Mouse (Mus musculus) liver, adult (tissue): ENCODE measurements at regions not wholly inside any gene's neighbourhood (a gene's known extent, or its start where the extent isn't known, plus 50 kb on each side); places are given as distances from the start of the nearest gene placed in this dataset.

Experiments
- GATA4 ChIP-seq: IDR thresholded peaks from 2 replicates; pipeline ENCODE4 v1.6.1; 2014; ENCODE audit warnings: mild to moderate bottlenecking, low read length; ENCODE audit not compliant: insufficient replicate concordance

DNA sequence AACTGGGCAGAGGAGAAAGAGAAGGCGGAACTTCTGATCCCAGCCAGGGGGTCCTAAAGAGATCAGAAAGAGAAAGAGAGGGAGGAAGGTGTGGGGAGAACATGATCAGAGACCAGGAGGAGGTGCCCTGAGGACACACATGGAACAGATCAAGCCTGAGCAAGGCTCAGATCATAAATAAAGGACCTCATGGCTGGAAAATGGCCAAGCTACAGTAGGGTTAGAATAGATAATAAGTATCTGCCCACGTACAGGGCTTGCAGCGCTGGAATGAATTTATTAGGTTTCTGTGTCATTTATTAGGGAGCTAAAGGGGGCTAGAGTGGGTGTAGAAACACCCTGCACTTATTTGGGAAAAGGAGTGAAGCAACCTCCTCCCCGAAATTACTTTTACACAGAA, 385.4 kb downstream of the Trim52 start:
- TF ChIP-seq GATA4: no peak

DNA sequence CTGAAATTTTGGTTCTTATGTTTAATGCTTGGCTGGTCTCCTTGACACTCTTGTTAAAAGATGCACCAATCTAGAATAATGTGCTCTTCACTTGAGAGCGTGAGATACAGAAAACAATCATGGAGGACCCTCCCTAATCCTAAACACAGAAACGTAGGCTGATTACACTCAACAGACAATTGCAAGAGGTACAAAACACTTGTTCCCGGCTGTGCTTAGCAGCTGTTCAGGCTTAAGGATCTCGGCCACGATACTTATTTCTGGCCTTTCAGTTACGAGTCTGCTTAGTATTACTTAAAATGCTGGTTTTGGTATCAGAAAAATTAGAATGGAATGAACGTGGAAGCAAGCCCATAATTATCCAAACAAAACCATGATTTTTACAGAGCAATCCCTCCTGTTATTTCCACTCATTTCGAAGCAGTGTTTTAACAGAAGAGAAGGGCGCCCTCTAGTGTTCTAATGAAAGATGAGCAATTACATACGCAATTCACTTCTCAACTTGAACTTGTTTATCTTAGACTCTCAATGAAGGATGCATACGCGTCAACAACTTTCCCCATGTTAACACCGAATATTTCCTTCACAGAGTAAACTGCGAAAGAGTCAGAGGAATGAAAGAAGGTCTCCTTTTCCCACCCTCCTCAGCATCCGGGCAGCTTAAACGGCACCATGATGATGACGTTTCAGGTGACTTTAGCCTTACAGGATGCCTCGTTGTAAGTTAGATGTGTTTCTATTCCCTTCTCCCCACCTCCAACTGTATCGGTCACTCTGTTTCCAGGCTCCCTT, 394.5 kb downstream of the Trim52 start:
- no peak for TF ChIP-seq GATA4

DNA sequence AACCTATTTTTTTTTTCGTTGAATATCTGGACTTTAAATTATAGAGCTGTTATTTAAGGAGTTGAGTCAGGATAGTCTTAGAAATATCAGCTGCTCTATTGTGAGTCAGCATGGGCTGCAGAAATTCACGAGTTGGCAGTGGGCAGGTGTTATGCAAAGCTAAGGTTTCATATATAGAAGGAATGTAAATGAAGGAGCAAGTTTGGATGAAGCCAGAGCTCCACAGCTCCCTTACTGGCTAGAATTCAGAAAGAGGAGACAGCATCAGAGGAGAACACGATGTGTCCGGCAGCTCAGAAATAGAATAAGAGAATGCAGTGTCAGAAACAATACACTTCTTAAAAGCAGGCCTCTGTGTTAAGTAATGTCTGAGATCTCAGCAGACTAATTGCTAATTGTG, 400.9 kb downstream of the Trim52 start:
- TF ChIP-seq GATA4: no peak

DNA sequence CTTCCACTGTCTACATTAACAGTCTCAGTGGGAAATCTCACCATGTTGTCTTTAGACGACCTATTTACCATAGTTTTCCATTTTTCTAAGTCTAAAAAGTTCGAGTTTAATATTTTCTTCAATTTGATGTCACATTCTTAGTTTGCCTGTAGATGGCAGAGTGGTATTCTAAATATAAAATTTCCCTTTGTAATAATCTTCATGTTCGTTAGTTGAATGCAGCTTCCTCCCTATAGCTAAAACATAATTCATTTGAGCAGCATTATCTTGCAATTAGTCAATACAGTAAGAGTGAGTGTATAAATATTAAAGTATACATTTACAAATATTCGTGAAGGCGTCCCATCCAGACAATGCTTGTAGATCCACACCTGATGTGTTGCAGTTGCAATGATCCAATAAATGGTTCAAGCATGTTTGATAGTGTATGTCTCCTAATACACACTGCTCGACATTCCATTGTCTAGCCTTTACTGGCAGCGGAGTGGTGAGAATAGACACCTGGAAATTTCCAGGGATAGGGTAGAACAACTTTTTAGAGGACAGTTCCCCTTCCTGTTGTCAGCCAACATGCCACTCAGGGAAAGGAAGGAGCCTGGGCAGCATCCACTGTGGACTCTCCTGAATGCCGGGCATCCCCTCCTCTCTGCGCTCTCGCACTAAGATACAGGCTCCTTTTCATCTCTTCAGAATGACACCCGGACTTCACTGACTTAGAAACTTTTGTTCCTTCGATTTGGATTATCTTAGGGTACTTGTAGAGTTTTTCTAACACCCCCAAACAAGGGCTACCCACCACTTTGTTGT, 412.8 kb downstream of the Trim52 start:
- TF ChIP-seq GATA4: no peak

DNA sequence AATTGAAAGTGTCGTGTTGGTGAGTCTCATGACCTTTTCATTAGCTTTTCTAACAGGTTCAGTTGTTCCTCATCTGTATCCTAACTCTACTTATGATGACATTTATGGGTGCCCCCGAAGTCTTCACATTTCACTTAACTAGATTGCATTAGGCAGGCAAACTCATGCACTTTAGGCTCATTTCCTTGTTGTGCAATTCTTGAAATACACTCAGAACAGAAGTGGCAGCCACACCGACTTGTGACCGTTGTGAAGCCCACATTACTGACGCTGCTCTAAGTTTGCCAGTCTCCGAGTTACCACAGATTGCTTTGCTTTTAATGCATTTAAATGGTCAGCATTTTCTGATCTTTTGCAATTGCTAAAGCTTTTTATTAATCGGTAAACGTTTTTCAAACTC, 414.8 kb downstream of the Trim52 start:
- TF ChIP-seq GATA4: no peak

DNA sequence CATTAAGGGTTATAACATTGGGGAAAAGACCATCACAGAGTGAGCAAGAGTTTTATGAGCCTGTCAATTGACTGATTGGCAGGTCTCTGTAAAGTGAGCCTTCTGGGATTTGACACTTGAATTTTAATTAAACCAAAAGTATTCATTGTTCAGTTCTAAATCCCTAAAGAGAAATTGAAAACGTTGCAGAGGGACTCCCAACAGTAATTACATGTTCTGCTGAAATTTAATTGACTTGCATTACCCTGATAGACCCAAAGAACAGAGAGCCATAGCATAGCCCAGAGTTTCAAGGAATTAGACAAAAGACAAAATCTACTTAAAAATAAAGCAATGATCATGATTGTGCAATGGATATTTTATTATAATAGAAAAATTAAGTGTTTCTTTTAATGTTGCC, 444.2 kb downstream of the Trim52 start:
- TF ChIP-seq GATA4: no peak

DNA sequence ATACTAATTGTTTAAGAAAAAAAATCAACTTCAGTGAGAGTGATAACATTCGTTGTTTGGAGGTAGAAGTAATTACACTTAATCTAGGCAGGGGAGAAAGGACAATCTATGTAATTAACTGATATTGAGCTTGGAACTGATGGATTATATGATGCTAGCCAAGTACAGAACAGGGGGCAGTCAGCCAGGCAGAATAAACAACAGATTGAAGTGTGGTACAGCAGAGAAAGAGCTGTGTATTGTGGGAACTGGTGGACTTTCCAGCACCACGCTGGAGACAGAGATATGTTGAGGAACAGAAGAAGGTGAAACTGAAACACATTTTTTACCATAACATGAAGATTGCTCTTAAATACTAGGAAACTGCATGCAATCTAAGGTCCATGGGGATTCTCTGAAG, 473.3 kb downstream of the Trim52 start:
- no peak for TF ChIP-seq GATA4

DNA sequence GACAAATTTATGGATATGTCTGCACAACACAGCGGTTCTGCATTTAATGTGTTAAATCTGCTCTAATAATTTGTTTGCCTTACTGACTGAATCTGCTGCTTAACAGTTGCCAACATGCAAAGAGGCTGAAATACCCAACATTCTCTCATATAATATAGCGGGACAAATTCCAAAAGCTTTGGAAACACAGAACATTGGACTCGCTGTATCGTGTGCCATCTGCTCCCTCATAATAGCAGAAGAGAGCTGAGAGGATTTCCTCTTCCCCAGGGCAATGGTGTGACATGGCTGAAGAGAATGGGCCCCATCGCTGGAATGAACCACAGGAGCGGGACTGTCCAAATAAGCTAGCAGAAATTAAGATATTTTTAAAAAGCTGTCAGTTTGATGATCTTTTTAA, 475.9 kb downstream of the Trim52 start:
- no peak for TF ChIP-seq GATA4

DNA sequence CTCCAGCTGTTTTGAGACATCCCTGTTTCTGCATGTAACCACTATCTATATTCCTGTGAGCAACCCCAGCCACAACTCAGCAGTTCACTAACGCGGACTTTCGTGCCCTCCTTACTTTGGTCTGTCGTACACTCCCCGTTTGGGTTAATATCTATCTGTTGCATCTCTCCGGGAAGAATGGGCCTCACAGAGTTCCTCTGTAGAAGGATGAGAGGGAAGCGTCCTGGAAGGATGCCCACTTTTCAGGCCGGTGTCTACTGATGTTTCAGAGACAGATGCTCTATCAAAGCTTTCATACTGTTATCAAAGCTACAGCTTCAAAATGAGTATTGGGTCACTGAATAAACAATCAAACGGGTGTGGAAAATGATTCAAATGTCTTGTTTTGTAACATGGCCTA, 487.4 kb downstream of the Trim52 start:
- no peak for TF ChIP-seq GATA4

DNA sequence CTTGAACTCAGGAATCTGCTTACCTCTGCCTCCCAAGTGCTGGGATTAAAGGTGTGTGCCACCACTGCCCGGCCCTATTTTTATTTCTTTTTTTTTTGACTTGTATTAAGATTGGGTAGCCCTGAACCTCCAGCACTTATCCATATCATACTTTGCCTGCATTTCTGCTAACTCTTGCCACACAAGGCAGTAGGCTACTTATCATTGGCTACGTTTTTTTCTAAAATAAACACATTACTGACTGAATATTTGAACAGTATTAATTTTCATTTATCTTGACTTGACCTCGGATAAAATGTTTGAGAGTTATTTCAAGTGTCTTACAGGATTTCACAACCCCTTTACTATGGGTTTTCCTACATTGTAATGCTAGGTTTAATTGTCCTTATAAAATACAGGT, 488.0 kb downstream of the Trim52 start:
- no peak for TF ChIP-seq GATA4

DNA sequence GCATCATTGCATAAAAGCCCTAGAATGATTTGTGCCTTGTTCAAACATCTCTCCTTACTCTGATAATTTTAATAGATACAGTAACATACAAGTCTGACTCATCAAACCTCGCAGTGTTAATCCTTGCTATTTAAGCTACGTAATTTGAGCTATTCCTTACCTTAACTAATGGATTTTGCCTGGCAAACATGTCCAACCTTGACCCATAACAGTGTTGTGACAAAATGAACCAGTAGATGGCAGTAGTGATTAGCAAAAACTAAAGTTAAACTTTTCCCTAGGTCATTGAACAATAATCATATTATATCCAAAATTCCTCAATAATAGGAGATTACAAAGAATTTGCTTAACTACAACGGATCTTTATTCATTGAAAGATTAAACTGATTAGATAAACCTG, 501.0 kb downstream of the Trim52 start:
- TF ChIP-seq GATA4: no peak

DNA sequence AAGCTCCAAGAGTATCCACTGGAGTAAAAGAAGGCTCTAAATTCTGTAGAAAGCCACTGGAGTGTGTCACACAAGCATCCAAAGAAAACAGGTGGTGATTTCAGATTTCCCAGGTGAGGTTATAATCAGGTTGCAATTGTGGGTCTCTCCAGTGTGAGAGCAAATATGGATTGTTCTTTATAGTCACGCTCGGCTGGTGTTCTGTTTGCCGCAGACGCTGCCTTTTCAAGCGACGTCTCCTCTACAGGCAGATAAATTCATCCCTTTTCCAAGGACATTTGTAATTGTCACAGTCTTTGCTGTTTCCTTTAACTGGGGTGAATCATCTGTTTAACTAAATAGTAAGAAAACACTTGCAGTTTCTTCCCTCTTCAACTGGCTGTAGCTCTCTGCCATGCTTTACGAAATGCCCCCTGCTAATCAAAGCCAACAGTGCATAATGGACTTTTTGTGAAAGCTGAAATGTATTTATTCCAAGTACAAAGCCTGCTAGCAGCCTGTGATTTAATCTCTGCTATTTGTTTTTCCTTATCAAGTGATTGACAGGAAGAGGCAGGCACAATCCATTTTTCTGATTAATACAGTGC, 502.4 kb downstream of the Trim52 start:
- TF ChIP-seq GATA4: no peak
